14 mouse cellular contexts compared by ENCODE assay signal in genomic region chr9:70888969-70889368, GRCm38 (mm10).
DNase-seq lines count a peak whose midpoint lies in the region; ATAC-seq lines count a peak whose summit lies in the region.
"Had no signal": no experiment of that assay in that cellular context is flagged by ENCODE, and none has a peak within 500 bp of the region (broad histone marks: within the 10 kb centered on the region; RNA-seq: fewer than 3 reads in every experiment).

No protein-coding gene starts in this region.

- 82% methylated on average over 4 of the region's 4 CpGs for WGBS in heart, embryonic 10.5 days
- WGBS in heart, embryonic 11.5 days (ENCODE audit: insufficient replicate concordance) = 68% methylated on average over 4 of the region's 4 CpGs
- WGBS in midbrain, embryonic 11.5 days = 93% methylated on average over 4 of the region's 4 CpGs
- WGBS in midbrain, embryonic 10.5 days = 90% methylated on average over 4 of the region's 4 CpGs
- WGBS in intestine, embryonic 15.5 days = 52% methylated on average over 4 of the region's 4 CpGs
- 46% methylated on average over 4 of the region's 4 CpGs for WGBS in stomach, embryonic 16.5 days
- 83% methylated on average over 4 of the region's 4 CpGs for WGBS in forebrain, embryonic 16.5 days

- H3K9me3 ChIP-seq in heart, embryonic 10.5 days = no peaks in the 10 kb centered on the region
- H3K9me3 ChIP-seq in heart, embryonic 11.5 days (replicated peaks; ENCODE audit: control insufficient read depth, low read length) = no peaks in the 10 kb centered on the region
- no peaks in the 10 kb centered on the region for H3K9me3 ChIP-seq in midbrain, embryonic 11.5 days (ENCODE audit: control insufficient read depth, low read length)
- H3K9me3 ChIP-seq in midbrain, embryonic 10.5 days (replicated peaks) = no peaks in the 10 kb centered on the region
- H3K9me3 ChIP-seq in intestine, embryonic 15.5 days = no peaks in the 10 kb centered on the region
- 0 out of 2 replicates have a peak, but pooled peaks cover 7% of the 10 kb centered on the region for H3K9me3 ChIP-seq in stomach, embryonic 16.5 days (replicated peaks; ENCODE audit: control insufficient read depth, low read length)
- H3K9me3 ChIP-seq in forebrain, embryonic 16.5 days (ENCODE audit: control insufficient read depth, low read length) = no peaks in the 10 kb centered on the region
- H3K9me3 ChIP-seq: neural tube, embryonic 12.5 days had no signal

- no peak for DNase-seq in heart, embryonic 10.5 days (ENCODE audit: low spot score)
- DNase-seq in midbrain, embryonic 11.5 days (ENCODE audit: low spot score, missing footprints) = peak; percentile 14
- no peak for DNase-seq in midbrain, embryonic 10.5 days (ENCODE audit: low spot score)
- DNase-seq in ovary, adult 18-20 months (ENCODE audit: low spot score) = no peak
- DNase-seq: cerebellum, postnatal 10 days; right cerebral cortex, postnatal 14 days had no signal

- no peaks in the 10 kb centered on the region for H3K27me3 ChIP-seq in heart, embryonic 10.5 days (ENCODE audit: insufficient read depth, poor library complexity, severe bottlenecking)
- H3K27me3 ChIP-seq in heart, embryonic 11.5 days (ENCODE audit: control insufficient read depth, insufficient read depth, low read length) = no peaks in the 10 kb centered on the region
- no peaks in the 10 kb centered on the region for H3K27me3 ChIP-seq in midbrain, embryonic 11.5 days (ENCODE audit: control insufficient read depth, insufficient read depth, low read length)
- H3K27me3 ChIP-seq in midbrain, embryonic 10.5 days (ENCODE audit: low read depth, poor library complexity, severe bottlenecking) = no peaks in the 10 kb centered on the region
- H3K27me3 ChIP-seq in intestine, embryonic 15.5 days (replicated peaks) = no peaks in the 10 kb centered on the region
- H3K27me3 ChIP-seq in stomach, embryonic 16.5 days (ENCODE audit: control insufficient read depth, insufficient read depth, low read length) = no peaks in the 10 kb centered on the region
- no peaks in the 10 kb centered on the region for H3K27me3 ChIP-seq in forebrain, embryonic 16.5 days (replicated peaks; ENCODE audit: control insufficient read depth, insufficient read depth, low read length)
- H3K27me3 ChIP-seq: heart, embryonic 12.5 days; neural tube, embryonic 12.5 days had no signal

- H3K4me3 ChIP-seq in heart, embryonic 10.5 days = no peak overlapping the region
- no peak overlapping the region for H3K4me3 ChIP-seq in heart, embryonic 11.5 days (ENCODE audit: low read depth, low read length)
- no peak overlapping the region for H3K4me3 ChIP-seq in midbrain, embryonic 11.5 days (ENCODE audit: low read depth, low read length)
- H3K4me3 ChIP-seq in midbrain, embryonic 10.5 days = no peak overlapping the region
- no peak overlapping the region for H3K4me3 ChIP-seq in intestine, embryonic 15.5 days (replicated peaks)
- no peak overlapping the region for H3K4me3 ChIP-seq in stomach, embryonic 16.5 days (replicated peaks; ENCODE audit: low read length)
- no peak overlapping the region for H3K4me3 ChIP-seq in forebrain, embryonic 16.5 days (replicated peaks; ENCODE audit: low read length)
- H3K4me3 ChIP-seq: heart, embryonic 12.5 days; layer of hippocampus, adult 2 months; neural tube, embryonic 12.5 days had no signal

- no peak overlapping the region for H3K4me2 ChIP-seq in heart, embryonic 11.5 days
- H3K4me2 ChIP-seq in midbrain, embryonic 11.5 days = no peak overlapping the region
- H3K4me2 ChIP-seq in intestine, embryonic 15.5 days (replicated peaks) = no peak overlapping the region
- peak overlapping the region; percentile 33; the same call in 1 of the 2 replicates for H3K4me2 ChIP-seq in stomach, embryonic 16.5 days (ENCODE audit: low read depth, low read length)
- H3K4me2 ChIP-seq in forebrain, embryonic 16.5 days (ENCODE audit: low read length) = no peak overlapping the region
- H3K4me2 ChIP-seq: heart, embryonic 12.5 days; hindbrain, embryonic 14.5 days; neural tube, embryonic 12.5 days had no signal

- peaks cover 31% of the 10 kb centered on the region for H3K4me1 ChIP-seq in heart, embryonic 10.5 days
- no peaks in the 10 kb centered on the region for H3K4me1 ChIP-seq in heart, embryonic 11.5 days (ENCODE audit: control insufficient read depth, insufficient read depth, low read length)
- H3K4me1 ChIP-seq in midbrain, embryonic 11.5 days (ENCODE audit: control insufficient read depth, insufficient read depth, low read length) = no peaks in the 10 kb centered on the region
- H3K4me1 ChIP-seq in midbrain, embryonic 10.5 days = no peaks in the 10 kb centered on the region
- H3K4me1 ChIP-seq in intestine, embryonic 15.5 days (replicated peaks) = no peaks in the 10 kb centered on the region
- H3K4me1 ChIP-seq in stomach, embryonic 16.5 days (ENCODE audit: control insufficient read depth, insufficient read depth, low read length) = peaks cover 11% of the 10 kb centered on the region; the same call in 1 of the 2 replicates
- H3K4me1 ChIP-seq in forebrain, embryonic 16.5 days (replicated peaks; ENCODE audit: control insufficient read depth, insufficient read depth, low read length) = no peaks in the 10 kb centered on the region
- H3K4me1 ChIP-seq: neural tube, embryonic 12.5 days had no signal

- H3K9ac ChIP-seq in heart, embryonic 11.5 days (ENCODE audit: low read depth, low read length) = no peak overlapping the region
- no peak overlapping the region for H3K9ac ChIP-seq in midbrain, embryonic 11.5 days (ENCODE audit: low read length)
- H3K9ac ChIP-seq in intestine, embryonic 15.5 days = no peak overlapping the region
- H3K9ac ChIP-seq in stomach, embryonic 16.5 days (ENCODE audit: low read length) = peak overlapping the region; percentile 22; the same call in 1 of the 2 replicates
- H3K9ac ChIP-seq in forebrain, embryonic 16.5 days (replicated peaks; ENCODE audit: low read depth, low read length) = no peak overlapping the region
- H3K9ac ChIP-seq: heart, embryonic 12.5 days; hindbrain, embryonic 14.5 days; neural tube, embryonic 12.5 days had no signal

- ATAC-seq in heart, embryonic 11.5 days (replicated peaks; ENCODE audit: insufficient number of reproducible peaks, low FRiP score, low TSS enrichment) = no peak
- ATAC-seq in midbrain, embryonic 11.5 days (ENCODE audit: low FRiP score) = no peak
- peak; percentile 97 for ATAC-seq in intestine, embryonic 15.5 days
- peak; percentile 91 for ATAC-seq in stomach, embryonic 16.5 days (ENCODE audit: insufficient read depth, low FRiP score)
- no peak for ATAC-seq in forebrain, embryonic 16.5 days

- no peaks in the 10 kb centered on the region for H3K36me3 ChIP-seq in heart, embryonic 10.5 days
- no peaks in the 10 kb centered on the region for H3K36me3 ChIP-seq in heart, embryonic 11.5 days (ENCODE audit: control insufficient read depth, insufficient read depth, low read length)
- no peaks in the 10 kb centered on the region for H3K36me3 ChIP-seq in midbrain, embryonic 11.5 days (ENCODE audit: control insufficient read depth, insufficient read depth, low read length)
- no peaks in the 10 kb centered on the region for H3K36me3 ChIP-seq in midbrain, embryonic 10.5 days
- no peaks in the 10 kb centered on the region for H3K36me3 ChIP-seq in intestine, embryonic 15.5 days
- H3K36me3 ChIP-seq in stomach, embryonic 16.5 days (ENCODE audit: control insufficient read depth, insufficient read depth, low read length) = no peaks in the 10 kb centered on the region
- no peaks in the 10 kb centered on the region for H3K36me3 ChIP-seq in forebrain, embryonic 16.5 days (ENCODE audit: control insufficient read depth, insufficient read depth)
- H3K36me3 ChIP-seq: heart, embryonic 12.5 days; neural tube, embryonic 12.5 days had no signal

- H3K27ac ChIP-seq in heart, embryonic 10.5 days = 0 out of 2 replicates have a peak overlapping the region, but pooled peaks have one; percentile 10
- H3K27ac ChIP-seq in heart, embryonic 11.5 days (ENCODE audit: low read depth, low read length) = no peak overlapping the region
- H3K27ac ChIP-seq in midbrain, embryonic 11.5 days (ENCODE audit: low read depth, low read length) = no peak overlapping the region
- no peak overlapping the region for H3K27ac ChIP-seq in midbrain, embryonic 10.5 days (replicated peaks)
- H3K27ac ChIP-seq in intestine, embryonic 15.5 days = peak overlapping the region; percentile 68
- peak overlapping the region; percentile 97 for H3K27ac ChIP-seq in stomach, embryonic 16.5 days (ENCODE audit: low read length)
- H3K27ac ChIP-seq in forebrain, embryonic 16.5 days (ENCODE audit: low read length) = no peak overlapping the region
- H3K27ac ChIP-seq: hindbrain, embryonic 14.5 days; layer of hippocampus, adult 2 months; neural tube, embryonic 12.5 days had no signal

Comparison
In these comparisons a context has a peak if more than half of its experiments do, and no peak if none do; other contexts are left out.
1. H3K27ac ChIP-seq: peak in heart, embryonic 10.5 days (single experiment), intestine, embryonic 15.5 days (single experiment) and stomach, embryonic 16.5 days (single experiment); none in heart, embryonic 11.5 days (single experiment), midbrain, embryonic 11.5 days (single experiment), midbrain, embryonic 10.5 days (single experiment) and forebrain, embryonic 16.5 days (single experiment).
2. ATAC-seq: peak in intestine, embryonic 15.5 days (single experiment) and stomach, embryonic 16.5 days (single experiment); none in heart, embryonic 11.5 days (single experiment), midbrain, embryonic 11.5 days (single experiment) and forebrain, embryonic 16.5 days (single experiment).